Mouse (Mus musculus) WW6 (cell line): ENCODE data around the gene Myo1e.

Experiments
- DNase-seq: peaks from one replicate; pipeline ENCODE4 v3.0.0-alpha.2; 2013; ENCODE audit warnings: low read depth, low spot score

The Myo1e gene

GRCm38 (mm10) chr9:70356254-70356653 lies 149.1 kb downstream of the Myo1e start:
- DNase-seq: peak; percentile 49

DNA sequence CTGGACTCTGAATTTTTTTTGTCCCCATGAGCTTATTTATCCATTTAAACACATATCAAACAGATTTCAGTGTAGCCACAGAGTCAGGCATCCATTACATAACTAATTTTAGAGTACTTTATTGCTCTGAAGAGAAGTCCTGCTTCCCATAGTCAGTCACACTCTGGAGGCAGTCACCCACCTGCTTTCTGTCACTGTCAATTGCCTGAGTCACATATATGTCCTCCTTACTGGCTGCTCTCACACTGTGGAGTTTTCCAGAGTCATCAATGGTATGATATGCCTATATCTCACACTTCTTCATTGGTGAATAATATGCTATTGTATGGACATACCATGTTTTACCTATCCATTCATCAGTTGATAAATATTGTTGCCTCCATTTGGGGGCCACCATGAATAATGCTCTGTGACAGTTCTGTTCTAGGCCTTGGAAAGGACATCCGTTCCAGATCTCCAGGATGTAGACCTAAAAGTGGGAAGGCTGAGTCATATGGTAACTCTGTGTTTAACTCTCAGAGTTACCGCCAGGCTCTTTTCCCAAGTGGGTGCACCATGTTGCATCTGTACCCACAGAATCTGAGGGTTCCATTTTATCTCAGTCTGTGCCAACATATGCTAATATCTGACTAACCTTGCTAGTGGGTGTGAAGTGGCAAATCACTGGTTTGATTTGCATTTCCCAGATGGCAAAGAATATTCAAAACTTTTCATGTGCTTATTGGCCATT lies 152.4 kb downstream of the Myo1e start:
- no peak for DNase-seq

GRCm38 (mm10) chr9:70364741-70365140 lies 157.6 kb downstream of the Myo1e start:
- no peak for DNase-seq

- DNase-seq: no peak
These were observed 158.8 kb downstream of the Myo1e start for GRCm38 (mm10) chr9:70365915-70366314.

GRCm38 (mm10) chr9:70366898-70367297 lies 159.7 kb downstream of the Myo1e start:
- DNase-seq: no peak

DNA sequence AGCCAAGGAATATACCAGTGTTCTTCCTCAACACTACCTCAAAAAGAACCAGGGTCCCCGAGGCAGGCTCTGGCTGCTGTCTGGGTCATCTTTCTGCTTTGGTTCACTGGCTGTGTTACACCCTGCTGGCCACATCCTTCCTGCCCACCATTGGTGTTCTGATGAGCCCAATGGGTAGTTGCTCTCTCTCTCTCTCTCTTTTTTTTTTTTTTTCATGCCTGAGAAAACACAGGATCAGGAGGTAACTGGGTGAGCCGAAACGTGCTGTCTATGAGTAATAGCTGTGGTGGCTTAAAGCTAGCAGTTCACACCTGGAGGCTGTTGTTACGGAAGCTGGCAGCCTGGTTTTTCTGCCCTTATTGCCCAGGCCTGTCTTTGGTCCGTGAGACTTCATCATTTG lies 164.5 kb downstream of the Myo1e start:
- no peak for DNase-seq

- no peak for DNase-seq
These were observed 172.6 kb downstream of the Myo1e start for GRCm38 (mm10) chr9:70379502-70380467.

DNA sequence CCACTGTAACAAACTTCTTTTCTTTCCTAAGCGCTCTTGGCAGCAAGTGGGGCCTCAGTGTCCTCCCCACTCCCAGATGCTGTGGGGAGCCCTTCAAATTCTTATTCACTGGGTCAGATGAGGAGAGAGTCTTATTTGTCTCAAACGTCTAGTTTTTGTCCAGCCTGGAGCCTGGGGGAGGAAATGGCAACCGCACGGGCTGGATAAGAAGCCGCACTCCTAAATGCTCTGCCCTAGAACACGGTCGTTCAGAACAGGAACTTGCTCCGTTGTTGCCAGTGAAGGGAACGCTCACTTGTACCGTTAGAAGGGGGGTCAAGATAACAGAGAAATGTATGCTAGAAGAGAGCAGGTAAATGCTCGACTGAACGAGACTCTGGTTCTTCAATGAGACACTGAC lies 174.9 kb downstream of the Myo1e start:
- DNase-seq: no peak

- no peak for DNase-seq
These were observed 176.6 kb downstream of the Myo1e start for GRCm38 (mm10) chr9:70383750-70384149.

GRCm38 (mm10) chr9:70384494-70384893 lies 177.3 kb downstream of the Myo1e start:
- DNase-seq: no peak

DNA sequence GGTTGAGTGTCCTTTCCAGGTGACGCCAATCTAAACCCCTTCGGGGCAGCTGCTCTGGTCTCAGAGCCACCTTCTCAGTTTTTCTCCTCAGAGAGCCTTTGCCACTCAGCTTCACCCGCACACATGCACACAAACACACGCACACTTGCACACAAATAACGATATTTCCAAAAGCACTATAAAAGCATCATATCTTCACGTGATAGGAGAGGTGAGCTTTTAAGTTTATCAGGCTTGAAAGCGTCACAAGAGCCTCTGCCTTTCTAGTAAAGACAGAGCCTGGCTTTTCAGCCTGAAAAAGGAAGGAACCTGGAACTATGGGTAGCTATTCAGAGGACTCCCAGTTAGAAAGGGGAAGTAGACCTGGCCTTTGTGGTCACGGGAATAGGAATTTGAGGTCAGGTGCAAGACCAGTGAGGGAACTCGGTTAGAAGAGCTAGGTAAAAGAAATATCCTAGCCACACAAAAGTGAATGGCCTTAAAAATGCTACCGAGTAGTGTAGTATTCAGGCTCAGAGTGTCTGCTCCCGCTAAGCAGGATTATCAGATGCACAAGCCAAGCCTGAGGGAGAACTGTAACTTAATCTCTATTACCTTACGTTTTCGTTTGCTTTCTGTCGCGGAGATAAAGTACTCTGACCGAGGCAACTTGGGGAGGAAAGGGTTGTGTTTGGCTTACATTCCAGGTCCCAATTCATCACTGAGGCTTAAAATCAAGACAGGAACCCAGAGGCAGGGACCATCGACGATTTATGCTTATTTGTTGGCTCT lies 178.0 kb downstream of the Myo1e start:
- no peak for DNase-seq

DNA sequence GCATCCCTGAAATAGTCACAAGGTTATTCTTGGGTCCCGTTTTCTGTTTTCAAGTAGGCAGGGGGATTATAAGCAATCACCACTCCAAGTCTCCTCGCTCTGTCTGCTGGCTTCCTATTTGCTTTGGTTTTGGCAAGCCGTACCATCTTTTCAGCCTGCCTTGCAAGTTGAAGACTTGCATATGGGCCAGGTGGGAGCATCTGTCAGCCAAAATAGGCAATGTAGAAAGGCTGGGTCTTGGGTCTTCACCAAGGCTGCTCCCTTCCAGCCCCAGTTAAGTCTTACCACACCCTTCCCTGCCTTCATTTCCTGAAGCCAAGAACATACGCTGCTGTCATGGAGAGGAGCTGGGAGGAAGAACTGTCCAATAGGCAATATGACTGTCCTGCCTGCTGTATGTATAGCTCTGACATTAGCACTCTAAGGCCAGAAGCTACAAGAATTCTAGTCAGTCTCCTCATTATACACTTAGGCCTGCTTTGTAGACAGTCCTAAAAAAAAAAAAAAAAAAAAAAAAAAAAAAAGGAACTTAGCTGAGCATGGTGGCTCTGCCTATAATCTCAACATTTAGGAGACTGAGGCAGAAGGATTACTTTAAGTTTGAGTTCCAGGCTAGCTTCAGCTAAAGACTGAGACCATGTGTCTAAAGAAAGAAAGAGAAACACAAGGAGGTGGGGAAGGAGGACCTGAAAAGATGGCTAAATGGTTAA lies 180.4 kb downstream of the Myo1e start:
- DNase-seq: no peak

DNA sequence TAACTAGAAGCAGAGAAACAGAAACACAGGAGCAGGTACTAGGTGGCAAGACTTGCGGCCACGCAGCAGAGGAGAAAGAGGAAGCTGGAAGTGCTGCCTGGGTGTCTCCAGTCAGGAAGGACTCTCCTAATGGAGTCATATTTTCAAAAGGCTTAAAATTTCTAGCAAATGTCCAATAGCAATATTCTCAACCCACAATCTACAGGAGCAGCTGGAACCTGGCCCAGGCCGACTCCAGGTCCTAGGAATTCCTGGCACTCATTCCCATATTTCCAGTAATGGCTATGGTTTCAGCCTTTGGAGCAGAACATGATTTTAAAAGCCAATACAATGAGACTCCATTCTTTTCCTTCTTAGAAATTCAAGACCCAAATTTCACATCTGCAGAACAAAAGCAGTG lies 182.4 kb downstream of the Myo1e start:
- DNase-seq: no peak

DNA sequence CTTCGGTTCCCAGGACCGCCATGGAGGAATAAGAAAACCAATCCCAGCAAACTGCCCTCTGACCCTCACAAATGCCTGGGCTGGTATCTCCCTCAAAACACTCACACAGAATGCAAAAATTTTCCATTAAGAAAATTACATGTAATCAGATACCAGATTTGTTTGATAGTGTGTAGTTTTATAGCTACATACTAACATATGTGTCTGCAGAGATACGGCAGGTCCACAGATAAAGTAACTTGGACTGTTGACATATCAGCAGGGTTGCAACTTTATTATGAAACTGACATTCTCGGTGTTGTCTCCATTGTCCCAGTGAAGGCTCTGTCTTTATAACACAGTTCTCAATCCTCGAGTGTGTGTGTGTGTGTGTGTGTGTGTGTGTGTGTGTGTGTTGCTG lies 183.9 kb downstream of the Myo1e start:
- no peak for DNase-seq

GRCm38 (mm10) chr9:70391660-70392562 lies 184.8 kb downstream of the Myo1e start:
- no peak for DNase-seq

GRCm38 (mm10) chr9:70392563-70392907 lies 185.4 kb downstream of the Myo1e start:
- no peak for DNase-seq

- no peak for DNase-seq
These were observed 188.5 kb downstream of the Myo1e start for GRCm38 (mm10) chr9:70395617-70396016.

GRCm38 (mm10) chr9:70396083-70396482 lies 188.9 kb downstream of the Myo1e start:
- no peak for DNase-seq

GRCm38 (mm10) chr9:70401937-70402539 lies 194.9 kb downstream of the Myo1e start:
- DNase-seq: no peak

DNA sequence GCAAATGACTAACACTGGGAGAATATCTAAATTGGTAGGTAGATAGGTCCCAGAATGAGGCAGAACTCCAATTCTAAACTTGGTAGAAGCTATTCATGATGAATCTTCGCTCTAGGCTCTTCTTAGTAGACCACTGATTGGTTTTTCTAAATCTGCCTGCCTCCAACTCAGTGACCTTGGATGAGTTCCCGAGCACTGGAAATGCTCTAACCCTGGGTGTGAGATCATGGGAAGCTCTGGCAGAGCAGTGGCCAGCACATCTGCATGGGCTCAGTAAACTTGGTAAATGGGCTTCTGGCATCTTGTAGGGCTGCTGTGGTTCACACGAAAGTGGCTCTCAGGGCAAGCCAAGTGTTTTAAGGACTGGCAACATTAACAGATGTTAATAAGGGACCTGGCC lies 199.4 kb downstream of the Myo1e start:
- DNase-seq: no peak
